Mouse (Mus musculus) lung, adult 18-20 months (tissue): ENCODE data around the gene Ccdc167.
"Not testable (repeated sequence)": the region's sequence is repeated elsewhere in the genome, so short reads cannot be mapped to it uniquely, and the experiment has no call there.

Experiments
- DNase-seq, 2 experiments: peaks; one replicate each; pipeline ENCODE4 v3.0.0; 2022; ENCODE audit warnings: mixed read lengths in 2 of 2

The Ccdc167 gene

GRCm38 (mm10) chr17:29719628-29720575 is 3.1 kb upstream of the Ccdc167 start:
- no peak for DNase-seq

GRCm38 (mm10) chr17:29718660-29719059 is 1.8 kb upstream of the Ccdc167 start:
- DNase-seq = no peak

GRCm38 (mm10) chr17:29713734-29714133 is 3.1 kb downstream of the Ccdc167 start:
- DNase-seq = not testable (repeated sequence)

GRCm38 (mm10) chr17:29712565-29712964 is 4.3 kb downstream of the Ccdc167 start:
- no peak for DNase-seq

- no peak for DNase-seq
Observed at GRCm38 (mm10) chr17:29711745-29712431, 5.0 kb downstream of the Ccdc167 start.

- DNase-seq = peak in 1 of 2 experiments; percentile 37
Observed at GRCm38 (mm10) chr17:29711076-29711744, 5.6 kb downstream of the Ccdc167 start.

- no peak for DNase-seq
Observed at GRCm38 (mm10) chr17:29710562-29711044, 6.2 kb downstream of the Ccdc167 start.

GRCm38 (mm10) chr17:29708783-29709182 is 8.1 kb downstream of the Ccdc167 start:
- no peak for DNase-seq

- DNase-seq = no peak
Observed at GRCm38 (mm10) chr17:29706981-29707545, 9.8 kb downstream of the Ccdc167 start.

- DNase-seq = no peak
Observed at GRCm38 (mm10) chr17:29705881-29706280, 11.0 kb downstream of the Ccdc167 start.

GRCm38 (mm10) chr17:29704781-29705180 is 12.1 kb downstream of the Ccdc167 start:
- no peak for DNase-seq

- no peak for DNase-seq
Observed at GRCm38 (mm10) chr17:29702938-29703710, 13.7 kb downstream of the Ccdc167 start.

- no peak for DNase-seq
Observed at GRCm38 (mm10) chr17:29700573-29700972, 16.3 kb downstream of the Ccdc167 start.

- no peak for DNase-seq
Observed at GRCm38 (mm10) chr17:29698421-29698820, 18.4 kb downstream of the Ccdc167 start.

GRCm38 (mm10) chr17:29696940-29697339 is 19.9 kb downstream of the Ccdc167 start:
- DNase-seq = no peak

GRCm38 (mm10) chr17:29694516-29694915 is 22.3 kb downstream of the Ccdc167 start:
- DNase-seq = no peak

- DNase-seq = no peak
Observed at GRCm38 (mm10) chr17:29693571-29693970, 23.3 kb downstream of the Ccdc167 start.

GRCm38 (mm10) chr17:29692827-29693226 is 24.0 kb downstream of the Ccdc167 start:
- DNase-seq = no peak

GRCm38 (mm10) chr17:29690257-29690656 is 26.6 kb downstream of the Ccdc167 start:
- no peak for DNase-seq

GRCm38 (mm10) chr17:29688610-29689009 is 28.2 kb downstream of the Ccdc167 start:
- DNase-seq = no peak

- no peak for DNase-seq
Observed at GRCm38 (mm10) chr17:29687373-29687772, 29.5 kb downstream of the Ccdc167 start.

GRCm38 (mm10) chr17:29686771-29687170 is 30.1 kb downstream of the Ccdc167 start:
- DNase-seq = no peak
